Mouse (Mus musculus) limb, embryonic 14.5 days (tissue): ENCODE measurements around the gene Wdr31. TPM values are rescaled to one million over a fixed set of nuclear protein-coding genes. Genes with fewer than 3 reads are reported as not detected.

Experiments used
- ATAC-seq: fragments of 200-750 bp; cut with Nextera tagmentation; 2 replicates; pipeline ENCODE4 v1.8.0; 2017; ENCODE audit warnings: low read depth, moderate number of reproducible peaks, moderate TSS enrichment; ENCODE audit not compliant: low FRiP score
- DNase-seq: peaks from one replicate; pipeline ENCODE4 v3.0.0-alpha.2; 2015; ENCODE audit warnings: low spot score
- H3K27ac ChIP-seq: fragments of 300-500 bp; sonication (generic); replicated peaks from 2 replicates; pipeline ENCODE4 v1.5.1; 2014; ENCODE audit warnings: low read depth, mild to moderate bottlenecking, low read length, moderate library complexity, mixed read lengths
- H3K27me3 ChIP-seq: fragments of 300-500 bp; sonication (generic); 2 replicates; pipeline ENCODE4 v1.6.1; 2014; ENCODE audit warnings: low read length, mixed read lengths; ENCODE audit not compliant: control insufficient read depth, insufficient read depth
- H3K36me3 ChIP-seq: fragments of 300-500 bp; sonication (generic); 2 replicates; pipeline ENCODE4 v1.6.1; 2014; ENCODE audit warnings: mild to moderate bottlenecking, low read length, moderate library complexity, mixed read lengths; ENCODE audit not compliant: control insufficient read depth, insufficient read depth
- H3K4me1 ChIP-seq: fragments of 300-500 bp; sonication (generic); 2 replicates; pipeline ENCODE4 v1.6.1; 2014; ENCODE audit warnings: antibody characterized with exemption, low read length, mixed read lengths; ENCODE audit not compliant: control insufficient read depth, insufficient read depth
- H3K4me2 ChIP-seq: fragments of 300-500 bp; sonication (generic); replicated peaks from 2 replicates; pipeline ENCODE4 v1.6.1; 2014; ENCODE audit warnings: low read depth, mild to moderate bottlenecking, low read length, moderate library complexity; ENCODE audit not compliant: severe bottlenecking
- H3K4me3 ChIP-seq: fragments of 300-500 bp; sonication (generic); replicated peaks from 2 replicates; pipeline ENCODE4 v1.5.1; 2014; ENCODE audit warnings: low read length
- H3K9ac ChIP-seq: fragments of 300-500 bp; sonication (generic); 2 replicates; pipeline ENCODE4 v1.6.1; 2014; ENCODE audit warnings: mild to moderate bottlenecking, low read depth, low read length, moderate library complexity; ENCODE audit not compliant: severe bottlenecking
- H3K9me3 ChIP-seq: fragments of 300-500 bp; sonication (generic); 2 replicates; pipeline ENCODE4 v1.6.1; 2016; ENCODE audit warnings: low read length; ENCODE audit not compliant: control insufficient read depth
- POLR2A ChIP-seq: fragments of 200-500 bp; IDR thresholded peaks from 2 replicates; pipeline ENCODE4 v1.8.0; 2012; ENCODE audit warnings: inconsistent platforms, mild to moderate bottlenecking, moderate library complexity, borderline replicate concordance; ENCODE audit not compliant: insufficient read depth, insufficient read length; ENCODE audit errors: extremely low read depth
- WGBS: fragments of 180-500 bp; shearing (Covaris S2); extraction: QIAGEN DNeasy Blood & Tissue Kit; methylation state at CpG from one replicate; pipeline ENCODE4 v1.1.7; 2014; 5-methylcytosine and 5-hydroxymethylcytosine counted together
- polyA plus RNA-seq, 2 experiments: library from polyadenylated mRNA; depleted of rRNA in 1 of 2; stranded (reverse) in 1 of 2; unstranded in 1 of 2; fragments of >200 nt; fragmentation: Nextera tagmentation in 1 of 2; extraction: Ambion mirVana in 1 of 2; gene quantifications; 2 replicates each; pipeline versions ENCODE4 v1.2.1 to v1.2.3; 2012 to 2014

The Wdr31 gene
- polyA plus RNA-seq, 2 experiments: 4.1 to 4.6 TPM

- WGBS: 72% methylated on average over 6 of the region's 6 CpGs
- H3K9me3 ChIP-seq: no peaks in the 10 kb centered on the region
- H3K27ac ChIP-seq: no peak overlapping the region
- no peak overlapping the region for H3K9ac ChIP-seq
- ATAC-seq (no peak), DNase-seq (no peak)
- H3K36me3 ChIP-seq: no peaks in the 10 kb centered on the region
- no peak overlapping the region for H3K4me3 ChIP-seq
- peaks cover 6% of the 10 kb centered on the region; the same call in 1 of the 2 replicates for H3K4me1 ChIP-seq
- H3K27me3 ChIP-seq: peaks cover 17% of the 10 kb centered on the region; the same call in 1 of the 2 replicates
- no peak for TF ChIP-seq POLR2A
- no peak overlapping the region for H3K4me2 ChIP-seq
Measured at GRCm38 (mm10) chr4:62477542-62478244, 7.0 kb upstream of the Wdr31 start.

GRCm38 (mm10) chr4:62475793-62476192 is 5.1 kb upstream of the Wdr31 start:
- H3K9ac ChIP-seq: no peak overlapping the region
- H3K27me3 ChIP-seq: peaks cover 10% of the 10 kb centered on the region; the same call in 1 of the 2 replicates
- no peak overlapping the region for H3K4me3 ChIP-seq
- H3K4me1 ChIP-seq: peaks cover 4% of the 10 kb centered on the region; the same call in 1 of the 2 replicates
- no peak for ATAC-seq
- no peaks in the 10 kb centered on the region for H3K36me3 ChIP-seq
- no peak overlapping the region for H3K4me2 ChIP-seq
- no peak overlapping the region for H3K27ac ChIP-seq
- no peak for DNase-seq
- no peaks in the 10 kb centered on the region for H3K9me3 ChIP-seq
- WGBS: 84% methylated on average over 6 of the region's 6 CpGs
- no peak for TF ChIP-seq POLR2A

GRCm38 (mm10) chr4:62475131-62475530 is 4.4 kb upstream of the Wdr31 start:
- Histone ChIP-seq H3K27me3 (peaks cover 10% of the 10 kb centered on the region; the same call in 1 of the 2 replicates), H3K9ac (no peak overlapping the region), H3K36me3 (no peaks in the 10 kb centered on the region), H3K4me3 (no peak overlapping the region), H3K4me1 (peaks cover 4% of the 10 kb centered on the region; the same call in 1 of the 2 replicates), H3K4me2 (no peak overlapping the region), H3K9me3 (no peaks in the 10 kb centered on the region), H3K27ac (no peak overlapping the region)
- TF ChIP-seq POLR2A: no peak
- 85% methylated on average over 2 of the region's 2 CpGs for WGBS
- ATAC-seq (no peak), DNase-seq (no peak)

- ATAC-seq: no peak
- 84% methylated on average over 2 of the region's 2 CpGs for WGBS
- H3K4me3 ChIP-seq: no peak overlapping the region
- no peaks in the 10 kb centered on the region for H3K36me3 ChIP-seq
- H3K27me3 ChIP-seq: no peaks in the 10 kb centered on the region
- no peak overlapping the region for H3K27ac ChIP-seq
- no peak overlapping the region for H3K9ac ChIP-seq
- no peak overlapping the region for H3K4me2 ChIP-seq
- no peaks in the 10 kb centered on the region for H3K4me1 ChIP-seq
- no peaks in the 10 kb centered on the region for H3K9me3 ChIP-seq
- no peak for TF ChIP-seq POLR2A
- DNase-seq: no peak
Measured at GRCm38 (mm10) chr4:62472071-62472470, 1.4 kb upstream of the Wdr31 start.

- no peak overlapping the region for H3K27ac ChIP-seq
- ATAC-seq (no peak), DNase-seq (no peak)
- WGBS: 86% methylated on average over 1 of the region's 1 CpGs
- H3K4me1 ChIP-seq: no peaks in the 10 kb centered on the region
- no peak overlapping the region for H3K4me3 ChIP-seq
- TF ChIP-seq POLR2A: no peak
- H3K4me2 ChIP-seq: no peak overlapping the region
- no peak overlapping the region for H3K9ac ChIP-seq
- H3K9me3 ChIP-seq: no peaks in the 10 kb centered on the region
- no peaks in the 10 kb centered on the region for H3K27me3 ChIP-seq
- no peaks in the 10 kb centered on the region for H3K36me3 ChIP-seq
Measured at GRCm38 (mm10) chr4:62468158-62468557, 2.5 kb downstream of the Wdr31 start.

GRCm38 (mm10) chr4:62463124-62463523 is 7.6 kb downstream of the Wdr31 start:
- WGBS: 87% methylated on average over 2 of the region's 2 CpGs
- no peak overlapping the region for H3K9ac ChIP-seq
- DNase-seq: no peak
- no peaks in the 10 kb centered on the region for H3K9me3 ChIP-seq
- no peak overlapping the region for H3K4me3 ChIP-seq
- H3K27ac ChIP-seq: no peak overlapping the region
- TF ChIP-seq POLR2A: no peak
- H3K4me1 ChIP-seq: no peaks in the 10 kb centered on the region
- no peak overlapping the region for H3K4me2 ChIP-seq
- ATAC-seq: no peak
- no peaks in the 10 kb centered on the region for H3K36me3 ChIP-seq
- no peaks in the 10 kb centered on the region for H3K27me3 ChIP-seq
